Mouse (Mus musculus): ENCODE measurements around the gene Ferd3l.

Ferd3l gene

GRCm38 (mm10) chr12:33964427-33964826 is 36.2 kb downstream of the Ferd3l start:
- intact Hi-C loops (cut with DNase I): no loop called here

- intact Hi-C loops (cut with DNase I): no loop called here
Measured at GRCm38 (mm10) chr12:33965661-33966360, 37.6 kb downstream of the Ferd3l start.

- intact Hi-C loops (cut with DNase I): no loop called here
Measured at GRCm38 (mm10) chr12:33966490-33967415, 38.5 kb downstream of the Ferd3l start.

- intact Hi-C loops (cut with DNase I): no loop called here
Measured at GRCm38 (mm10) chr12:33967514-33967913, 39.3 kb downstream of the Ferd3l start.

GRCm38 (mm10) chr12:33968041-33968897 is 40.0 kb downstream of the Ferd3l start:
- intact Hi-C loops (cut with DNase I): no loop called here

GRCm38 (mm10) chr12:33968898-33969178 is 40.6 kb downstream of the Ferd3l start:
- intact Hi-C loops (cut with DNase I): no loop called here

All from adrenal gland (tissue).